Mouse (Mus musculus) cerebellum, adult 2 months (tissue): Measurements from ENCODE around the gene Lrrc45.

Experiments
- CTCF ChIP-seq: fragments of 200-500 bp; IDR thresholded peaks from 2 replicates; pipeline ENCODE4 v1.5.1; 2011; ENCODE audit warnings: low read depth, mild to moderate bottlenecking, control low read depth, low read length, moderate library complexity, borderline replicate concordance; ENCODE audit not compliant: insufficient read depth
- POLR2A ChIP-seq: fragments of 200-500 bp; IDR thresholded peaks from 2 replicates; pipeline ENCODE4 v1.6.1; 2011; ENCODE audit warnings: low read length, control low read depth, borderline replicate concordance; ENCODE audit not compliant: insufficient read depth

- no peak for TF ChIP-seq POLR2A
- no peak for TF ChIP-seq CTCF
These were observed 15.0 kb downstream of the Lrrc45 start for GRCm38 (mm10) chr11:120728530-120729240.
